Mouse (Mus musculus): ENCODE measurements around the gene Srebf2. TPM values are rescaled to one million over a fixed set of nuclear protein-coding genes. Genes with fewer than 3 reads are reported as not detected.
A peak's percentile ranks its signal among the peaks of the same experiment; 100 is the strongest.

The Srebf2 gene
- polyA plus RNA-seq, 1 experiment from 2014 or later, result 96.9 TPM

DNA sequence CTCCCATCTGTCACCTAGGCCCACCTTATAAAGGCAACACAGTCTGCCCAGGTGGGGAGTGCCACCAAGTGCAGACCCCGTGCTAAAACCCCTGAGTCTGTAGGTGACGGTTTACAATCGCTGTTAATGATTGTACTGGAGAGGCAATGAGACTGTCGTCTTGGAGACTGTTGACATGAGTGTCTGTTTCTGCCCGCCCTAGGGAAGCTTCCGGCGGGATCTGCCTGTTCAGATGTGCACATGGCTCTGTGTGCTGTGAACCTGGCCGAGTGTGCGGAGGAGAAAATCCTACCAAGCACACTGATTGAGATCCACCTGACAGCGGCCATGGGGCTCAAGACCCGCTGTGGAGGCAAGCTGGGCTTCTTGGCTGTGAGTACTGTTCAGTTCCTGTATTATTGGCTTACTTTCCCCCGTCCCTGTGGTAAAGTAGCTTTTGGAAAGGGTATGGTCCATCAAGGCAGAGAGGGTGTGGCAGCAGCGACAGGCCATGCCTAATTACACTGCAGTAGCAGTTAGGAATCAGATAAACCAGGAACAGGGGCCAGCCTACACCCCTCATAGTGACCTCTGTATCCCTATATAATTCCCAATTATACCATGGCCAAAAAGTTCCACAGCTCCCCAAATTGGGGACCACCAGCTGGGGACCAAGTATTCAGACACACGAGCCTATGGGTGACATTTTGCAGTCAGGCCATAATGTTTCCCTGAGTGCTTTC lies 38.2 kb downstream of the Srebf2 start:
- Histone ChIP-seq H3K27me3 (replicated peaks) (no peaks in the 10 kb centered on the region), H3K9me3 (replicated peaks) (peaks cover 18% of the 10 kb centered on the region), H3K9ac (peak overlapping the region; percentile 69), H3K27ac (peak overlapping the region; percentile 97), H3K4me3 (0 out of 2 replicates have a peak overlapping the region, but pooled peaks have one; percentile 38), H3K4me2 (peak overlapping the region; percentile 71), H3K36me3 (peaks cover 99% of the 10 kb centered on the region), H3K4me1 (peaks cover 59% of the 10 kb centered on the region)
- no peak; the same call in 1 of the 2 replicates for ATAC-seq
- WGBS (ENCODE audit: insufficient replicate concordance), result 66% methylated on average over 14 of the region's 14 CpGs

DNA sequence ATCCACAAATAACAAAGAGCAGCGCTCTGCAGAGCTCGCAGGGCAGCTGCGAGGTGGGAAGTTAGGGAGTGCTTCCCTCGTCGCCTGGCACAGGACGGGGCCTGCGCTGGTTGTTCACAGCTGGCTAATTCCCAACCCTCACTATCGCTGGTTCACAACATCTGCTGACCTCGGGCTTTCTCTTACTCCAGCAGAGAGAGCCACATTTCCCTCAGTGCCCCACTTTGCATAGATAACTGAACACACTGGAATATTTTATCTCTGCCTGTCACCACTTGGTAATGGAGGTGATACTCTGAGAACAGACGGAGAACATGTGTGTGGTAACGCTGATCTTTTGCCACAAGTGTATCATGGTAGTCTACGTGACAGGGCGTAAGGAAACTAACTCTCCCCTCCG lies 39.1 kb downstream of the Srebf2 start:
- Histone ChIP-seq H3K36me3 (peaks cover 99% of the 10 kb centered on the region), H3K27me3 (replicated peaks) (no peaks in the 10 kb centered on the region), H3K4me1 (peaks cover 59% of the 10 kb centered on the region), H3K9ac (peak overlapping the region; percentile 58), H3K27ac (peak overlapping the region; percentile 97), H3K4me2 (peak overlapping the region; percentile 71), H3K9me3 (replicated peaks) (peaks cover 16% of the 10 kb centered on the region), H3K4me3 (no peak overlapping the region)
- 21% methylated on average over 14 of the region's 14 CpGs for WGBS (ENCODE audit: insufficient replicate concordance)
- ATAC-seq, result peak; percentile 73

DNA sequence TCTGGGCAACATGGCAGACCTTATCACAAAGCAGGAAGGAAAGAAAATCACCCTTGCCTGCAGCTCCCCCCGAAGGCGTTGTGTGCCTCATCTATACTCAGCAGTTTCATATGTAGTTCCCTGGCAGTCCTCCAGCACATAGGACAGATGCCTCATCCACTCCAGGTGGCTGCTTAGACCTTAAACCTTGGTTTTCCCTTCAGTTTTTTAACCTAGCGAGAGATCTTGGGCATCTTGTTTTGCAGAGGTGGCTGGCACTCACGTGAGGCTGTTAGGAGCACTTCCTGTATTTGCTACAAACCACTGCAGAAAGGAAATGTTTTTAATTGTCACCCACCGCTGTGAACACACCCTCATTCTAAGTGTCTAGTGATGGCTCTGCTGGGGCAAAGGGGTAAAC lies 40.0 kb downstream of the Srebf2 start:
- Histone ChIP-seq H3K9ac (peak overlapping the region; percentile 58), H3K36me3 (peaks cover 99% of the 10 kb centered on the region), H3K9me3 (replicated peaks) (peaks cover 15% of the 10 kb centered on the region), H3K4me2 (peak overlapping the region; percentile 71), H3K27ac (peak overlapping the region; percentile 97), H3K4me1 (peaks cover 59% of the 10 kb centered on the region), H3K27me3 (replicated peaks) (no peaks in the 10 kb centered on the region), H3K4me3 (no peak overlapping the region)
- no peak for ATAC-seq
- 54% methylated on average over 5 of the region's 5 CpGs for WGBS (ENCODE audit: insufficient replicate concordance)

DNA sequence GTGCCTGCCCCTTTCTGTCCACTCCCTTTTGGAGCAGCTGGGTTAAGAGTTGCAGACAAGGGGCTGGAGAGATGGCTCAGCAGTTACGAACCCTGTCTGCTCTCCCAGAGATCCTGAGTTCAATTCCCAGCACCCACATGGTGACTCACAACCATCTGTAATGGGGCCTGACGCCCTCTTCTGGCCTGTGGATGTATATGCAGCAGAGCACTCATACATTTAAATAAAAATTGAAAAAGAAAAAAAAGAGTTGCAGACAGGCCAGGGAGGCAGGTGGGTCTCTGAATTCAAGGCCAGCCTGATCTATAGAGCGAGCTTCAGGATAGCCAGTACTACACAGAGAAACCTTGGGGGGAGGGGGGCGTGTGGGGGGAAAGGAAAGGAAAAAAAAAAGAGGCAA lies 40.4 kb downstream of the Srebf2 start:
- H3K9me3 ChIP-seq (replicated peaks), result peaks cover 10% of the 10 kb centered on the region
- no peak overlapping the region for H3K4me3 ChIP-seq
- WGBS (ENCODE audit: insufficient replicate concordance), result 79% methylated on average over 4 of the region's 4 CpGs
- H3K4me2 ChIP-seq, result no peak overlapping the region
- peaks cover 59% of the 10 kb centered on the region for H3K4me1 ChIP-seq
- ATAC-seq, result no peak
- no peaks in the 10 kb centered on the region for H3K27me3 ChIP-seq (replicated peaks)
- no peak overlapping the region for H3K9ac ChIP-seq
- peaks cover 99% of the 10 kb centered on the region for H3K36me3 ChIP-seq
- H3K27ac ChIP-seq, result peak overlapping the region; percentile 97

DNA sequence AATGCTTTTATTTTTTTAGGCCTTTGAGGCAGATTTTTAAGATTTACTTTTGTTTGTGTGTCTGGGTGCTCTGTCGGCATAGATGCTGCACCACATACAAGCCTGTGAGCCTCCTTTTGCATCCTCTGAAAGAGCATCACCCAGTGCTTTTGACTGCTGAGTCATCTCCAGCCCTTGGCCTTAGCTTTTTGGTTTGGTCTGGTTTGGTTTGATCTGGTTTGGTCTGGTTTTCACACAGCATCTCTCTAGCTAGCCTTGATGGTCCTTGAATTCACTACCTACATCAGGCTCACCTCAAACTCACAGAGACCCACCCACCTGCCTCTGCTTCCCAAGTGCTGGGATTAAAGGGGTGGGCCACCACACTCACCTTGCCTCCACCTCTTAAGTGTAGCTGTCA lies 40.9 kb downstream of the Srebf2 start:
- H3K27ac ChIP-seq, result peak overlapping the region; percentile 97
- H3K36me3 ChIP-seq, result peaks cover 99% of the 10 kb centered on the region
- no peaks in the 10 kb centered on the region for H3K27me3 ChIP-seq (replicated peaks)
- no peak overlapping the region for H3K4me3 ChIP-seq
- H3K4me1 ChIP-seq, result peaks cover 57% of the 10 kb centered on the region
- no peak overlapping the region for H3K4me2 ChIP-seq
- peaks cover 5% of the 10 kb centered on the region for H3K9me3 ChIP-seq (replicated peaks)
- no peak for ATAC-seq
- 0 out of 2 replicates have a peak overlapping the region, but pooled peaks have one; percentile 9 for H3K9ac ChIP-seq
- 86% methylated on average over 1 of the region's 1 CpGs for WGBS (ENCODE audit: insufficient replicate concordance)

DNA sequence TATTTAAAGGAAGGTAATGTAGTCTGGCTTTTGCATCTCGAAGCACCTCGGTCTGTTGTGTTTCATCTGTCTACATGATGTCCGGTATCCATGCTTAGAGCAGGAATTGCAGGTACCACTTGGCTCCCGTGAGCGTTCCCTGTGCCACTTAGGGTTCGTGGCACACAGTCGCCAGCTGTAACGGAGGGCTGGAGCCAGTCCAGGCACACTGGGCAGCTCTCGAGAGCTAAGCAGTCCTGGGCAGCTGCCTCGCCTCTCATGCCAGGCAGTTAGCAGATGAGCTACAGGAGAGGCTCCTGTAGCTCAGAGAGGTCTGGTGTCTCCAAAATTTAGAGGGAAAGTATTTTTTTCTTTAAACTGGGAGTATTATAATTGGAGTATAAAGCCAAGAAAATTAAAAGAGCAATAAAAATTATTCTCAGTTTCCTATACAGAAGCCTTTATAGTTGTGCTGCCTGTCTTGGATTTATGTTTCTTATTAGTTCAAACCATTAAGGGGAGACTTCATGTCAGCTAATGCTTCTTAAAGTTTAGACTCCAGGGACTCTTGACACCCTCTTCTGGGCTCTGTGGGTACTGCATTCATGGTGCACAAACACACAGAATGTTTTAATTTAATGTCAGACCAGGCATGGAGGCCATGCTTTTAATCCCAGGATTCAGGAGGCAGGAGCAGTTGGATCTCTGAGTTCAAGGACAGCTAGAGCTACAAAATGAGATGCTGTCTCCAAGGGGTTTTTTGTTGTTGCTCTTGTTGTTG lies 41.7 kb downstream of the Srebf2 start:
- Histone ChIP-seq H3K9ac (no peak overlapping the region), H3K9me3 (replicated peaks) (peaks cover 5% of the 10 kb centered on the region), H3K36me3 (peaks cover 99% of the 10 kb centered on the region), H3K4me1 (peaks cover 50% of the 10 kb centered on the region), H3K27me3 (replicated peaks) (no peaks in the 10 kb centered on the region), H3K27ac (peak overlapping the region; percentile 97), H3K4me2 (no peak overlapping the region), H3K4me3 (no peak overlapping the region)
- 89% methylated on average over 10 of the region's 10 CpGs for WGBS (ENCODE audit: insufficient replicate concordance)
- no peak for ATAC-seq

DNA sequence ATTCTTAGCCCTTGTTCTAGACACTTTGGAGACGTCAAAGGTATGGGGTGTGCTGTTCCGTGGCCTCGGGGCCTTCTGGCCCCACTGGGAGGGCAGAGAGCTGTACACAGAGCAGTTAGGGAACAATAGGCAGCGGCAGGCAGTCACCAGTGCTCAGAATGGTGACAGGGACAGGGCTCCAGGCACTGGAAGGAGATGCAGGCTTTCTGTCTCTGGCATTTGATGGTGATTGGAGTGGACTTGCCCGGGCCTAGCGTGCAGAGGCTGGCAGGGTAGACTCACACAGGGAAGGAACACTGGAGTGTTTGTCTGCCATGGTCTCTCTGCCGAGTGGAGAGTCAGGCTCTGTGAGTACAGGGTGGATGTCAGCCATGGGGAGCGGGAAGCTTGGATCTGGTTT lies 45.6 kb downstream of the Srebf2 start:
- peaks cover 100% of the 10 kb centered on the region for H3K36me3 ChIP-seq
- no peaks in the 10 kb centered on the region for H3K9me3 ChIP-seq (replicated peaks)
- no peaks in the 10 kb centered on the region for H3K27me3 ChIP-seq (replicated peaks)
- no peak overlapping the region for H3K4me2 ChIP-seq
- ATAC-seq, result no peak
- no peak overlapping the region for H3K4me3 ChIP-seq
- no peak overlapping the region for H3K9ac ChIP-seq
- 79% methylated on average over 8 of the region's 8 CpGs for WGBS (ENCODE audit: insufficient replicate concordance)
- peaks cover 10% of the 10 kb centered on the region for H3K4me1 ChIP-seq
- H3K27ac ChIP-seq, result 0 out of 2 replicates have a peak overlapping the region, but pooled peaks have one; percentile 28

DNA sequence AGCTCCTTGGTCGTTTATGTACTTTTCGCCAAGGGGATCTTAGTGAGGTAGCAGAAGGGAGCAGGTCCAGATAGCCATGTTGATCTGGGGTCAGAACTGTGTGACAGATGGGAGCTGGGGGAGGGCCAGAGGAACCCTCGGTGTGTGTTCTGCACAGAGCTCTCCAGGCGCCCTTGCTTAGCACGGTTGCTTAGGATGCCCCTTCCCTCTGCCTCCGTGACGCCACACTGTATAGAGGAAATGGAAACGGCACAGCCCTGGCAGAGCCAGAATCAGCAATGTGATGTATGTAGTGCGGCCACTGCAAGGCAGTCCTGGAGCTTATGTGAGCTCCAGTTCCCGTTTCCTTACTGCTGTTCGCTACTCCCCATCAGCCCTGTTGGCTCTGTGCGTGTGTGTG lies 49.3 kb downstream of the Srebf2 start:
- 80% methylated on average over 12 of the region's 12 CpGs for WGBS (ENCODE audit: insufficient replicate concordance)

DNA sequence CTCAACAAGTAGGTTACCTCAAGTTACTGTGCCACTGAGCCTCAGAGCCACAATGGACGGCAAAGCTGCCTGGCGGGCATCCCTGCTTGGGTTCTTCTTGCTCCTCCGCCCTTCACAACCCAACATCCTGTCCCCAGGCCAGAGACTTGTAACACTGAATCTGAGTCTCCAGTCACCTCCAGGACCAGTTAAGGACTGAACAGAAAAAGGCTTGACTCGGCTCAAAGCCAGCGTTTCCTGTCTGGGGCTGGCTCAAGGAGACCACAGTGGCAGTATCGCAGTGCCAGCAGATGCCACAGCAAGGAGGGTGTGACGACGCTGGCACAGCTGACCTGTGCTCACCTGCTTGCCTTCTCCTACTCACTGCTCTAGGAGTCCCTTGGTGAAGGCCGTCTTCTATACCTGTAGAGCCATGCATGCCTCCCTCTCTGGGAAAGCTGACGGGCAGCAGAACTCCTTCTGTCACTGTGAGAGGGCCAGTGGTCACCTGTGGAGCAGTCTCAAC lies 50.3 kb downstream of the Srebf2 start:
- Histone ChIP-seq H3K4me1 (peaks cover 5% of the 10 kb centered on the region), H3K9me3 (replicated peaks) (no peaks in the 10 kb centered on the region), H3K9ac (no peak overlapping the region), H3K27ac (no peak overlapping the region), H3K4me2 (no peak overlapping the region), H3K4me3 (no peak overlapping the region), H3K36me3 (peaks cover 99% of the 10 kb centered on the region), H3K27me3 (replicated peaks) (no peaks in the 10 kb centered on the region)
- ATAC-seq, result no peak
- 78% methylated on average over 10 of the region's 10 CpGs for WGBS (ENCODE audit: insufficient replicate concordance)

More for the DNA sequence above, 49.3 kb downstream of the Srebf2 start:
- Histone ChIP-seq H3K27me3 (replicated peaks) (no peaks in the 10 kb centered on the region), H3K27ac (no peak overlapping the region), H3K9me3 (replicated peaks) (no peaks in the 10 kb centered on the region), H3K4me2 (no peak overlapping the region), H3K36me3 (peaks cover 99% of the 10 kb centered on the region), H3K4me1 (peaks cover 5% of the 10 kb centered on the region), H3K9ac (no peak overlapping the region), H3K4me3 (no peak overlapping the region)
- ATAC-seq, result no peak

DNA sequence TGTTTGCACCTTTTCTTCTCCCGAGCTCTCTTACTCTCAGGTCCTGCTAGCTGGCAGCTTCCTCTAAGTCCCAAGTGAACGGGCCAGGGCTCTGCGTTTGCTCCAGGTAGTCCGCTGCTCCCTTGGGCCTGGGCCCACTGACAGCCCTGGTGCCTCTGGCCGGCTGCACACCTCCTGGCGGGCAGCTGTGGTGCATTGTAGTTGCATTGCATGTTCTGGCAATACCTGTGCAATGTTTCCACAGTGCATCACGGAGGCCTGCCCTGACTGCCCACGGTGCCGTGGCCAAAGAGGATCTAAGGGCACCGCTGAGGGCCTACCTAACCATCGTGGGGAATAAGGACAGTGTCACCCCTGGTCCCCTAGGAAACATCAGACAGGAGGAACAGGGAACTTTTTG lies 51.0 kb downstream of the Srebf2 start:
- Histone ChIP-seq H3K27me3 (replicated peaks) (no peaks in the 10 kb centered on the region), H3K4me3 (no peak overlapping the region), H3K27ac (peak overlapping the region; percentile 59), H3K9ac (no peak overlapping the region), H3K9me3 (replicated peaks) (no peaks in the 10 kb centered on the region), H3K4me1 (peaks cover 5% of the 10 kb centered on the region), H3K4me2 (no peak overlapping the region), H3K36me3 (peaks cover 99% of the 10 kb centered on the region)
- ATAC-seq, result no peak
- 65% methylated on average over 11 of the region's 11 CpGs for WGBS (ENCODE audit: insufficient replicate concordance)

DNA sequence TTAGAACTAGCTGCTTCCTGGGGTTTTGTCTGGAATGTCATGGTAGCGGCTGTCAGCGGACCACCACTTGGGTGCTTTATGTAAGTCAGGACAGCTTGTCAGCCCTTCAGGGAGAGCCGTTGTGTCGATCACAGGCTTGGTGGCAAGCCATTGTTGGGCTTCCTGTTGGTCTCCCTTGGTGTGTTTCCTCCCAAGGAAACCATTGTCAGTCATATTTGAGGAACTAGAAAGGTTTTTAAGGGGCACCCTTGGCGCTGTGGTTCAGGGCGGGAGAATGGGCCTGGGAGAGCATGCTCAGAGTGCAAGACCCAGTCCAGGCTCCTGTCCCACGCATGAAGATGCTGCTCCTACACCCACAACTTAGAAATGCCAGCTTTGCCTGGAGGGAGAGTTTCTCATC lies 51.4 kb downstream of the Srebf2 start:
- H3K9ac ChIP-seq, result no peak overlapping the region
- no peak overlapping the region for H3K4me2 ChIP-seq
- H3K9me3 ChIP-seq (replicated peaks), result no peaks in the 10 kb centered on the region
- peak overlapping the region; percentile 59; the same call in 1 of the 2 replicates for H3K27ac ChIP-seq
- no peak overlapping the region for H3K4me3 ChIP-seq
- peaks cover 99% of the 10 kb centered on the region for H3K36me3 ChIP-seq
- ATAC-seq, result no peak
- 55% methylated on average over 7 of the region's 7 CpGs for WGBS (ENCODE audit: insufficient replicate concordance)
- peaks cover 5% of the 10 kb centered on the region for H3K4me1 ChIP-seq
- H3K27me3 ChIP-seq (replicated peaks), result no peaks in the 10 kb centered on the region

DNA sequence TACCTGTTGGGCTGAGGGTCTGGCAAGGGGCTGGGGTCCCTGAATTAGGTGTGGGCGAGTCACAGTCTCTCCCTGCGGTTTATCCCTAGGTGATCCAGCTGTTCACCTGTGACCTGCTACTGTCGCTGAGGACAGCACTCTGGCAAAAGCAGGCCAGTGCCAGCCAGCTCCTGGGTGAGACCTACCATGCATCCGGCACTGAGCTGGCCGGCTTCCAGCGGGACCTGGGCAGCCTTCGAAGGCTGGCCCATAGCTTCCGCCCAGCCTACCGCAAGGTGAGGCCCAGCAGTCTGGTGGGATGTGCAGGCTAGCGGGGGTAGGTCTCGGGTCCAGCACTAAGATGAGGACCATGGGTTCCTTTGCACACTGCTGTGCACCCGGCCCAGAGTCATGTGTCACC lies 52.6 kb downstream of the Srebf2 start:
- Histone ChIP-seq H3K36me3 (peaks cover 99% of the 10 kb centered on the region), H3K4me1 (peaks cover 8% of the 10 kb centered on the region), H3K9me3 (replicated peaks) (no peaks in the 10 kb centered on the region), H3K27me3 (replicated peaks) (peaks cover 3% of the 10 kb centered on the region; the same call in 1 of the 2 replicates), H3K4me2 (no peak overlapping the region), H3K27ac (no peak overlapping the region; the same call in 1 of the 2 replicates), H3K4me3 (no peak overlapping the region), H3K9ac (no peak overlapping the region)
- no peak; the same call in 1 of the 2 replicates for ATAC-seq
- WGBS (ENCODE audit: insufficient replicate concordance), result 91% methylated on average over 12 of the region's 12 CpGs
